Mouse (Mus musculus) ES-Bruce4 (cell line): ENCODE results near the gene Ints1.

Experiments
- CTCF ChIP-seq: IDR thresholded peaks from one replicate; pipeline ENCODE4 v1.8.1; 2011; ENCODE audit warnings: low read depth, low read length
- POLR2A ChIP-seq: IDR thresholded peaks from one replicate; pipeline ENCODE4 v1.8.1; 2011; ENCODE audit warnings: low read length; ENCODE audit not compliant: insufficient read depth

- TF ChIP-seq CTCF (peak; percentile 66), POLR2A (no peak)
These were observed 43.3 kb upstream of the Ints1 start for GRCm38 (mm10) chr5:139818801-139819200.
